ENCODE assay signal across 9 mouse cellular contexts in the genomic region with DNA sequence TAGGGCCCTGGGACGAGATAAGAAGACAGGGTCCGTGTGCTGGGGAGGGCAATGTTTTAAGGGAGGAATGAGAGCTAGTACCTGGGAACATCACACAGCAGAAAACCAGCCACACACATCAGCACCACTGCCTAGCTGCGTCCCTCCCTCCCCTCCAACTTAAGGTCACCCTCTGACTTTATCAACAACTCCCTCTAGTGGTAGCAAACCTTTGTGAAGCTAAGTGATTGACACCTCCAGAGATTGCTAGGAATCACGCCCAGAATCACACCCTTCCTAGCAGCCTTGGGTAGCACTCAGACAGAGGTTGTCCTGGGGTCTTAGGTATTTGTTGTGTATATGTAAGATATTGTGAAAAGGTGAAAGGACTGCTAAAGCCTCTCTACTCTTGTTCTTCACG. TPM values are rescaled to one million over a fixed set of nuclear protein-coding genes. Genes with fewer than 3 reads are reported as not detected.
DNase-seq lines count a peak whose midpoint lies in the region; ATAC-seq and TF ChIP-seq lines count a peak whose summit lies in the region.
"Had no signal": no experiment of that assay in that cellular context is flagged by ENCODE, and none has a peak within 500 bp of the region (broad histone marks: within the 10 kb centered on the region; RNA-seq: fewer than 3 reads in every experiment).

No protein-coding gene starts in this region.

- H3K9me3 ChIP-seq in heart, postnatal 0 days (replicated peaks; ENCODE audit: control insufficient read depth, low read length): no peaks in the 10 kb centered on the region
- no peaks in the 10 kb centered on the region for H3K9me3 ChIP-seq in CH12.LX (replicated peaks; ENCODE audit: low read length)
- no peaks in the 10 kb centered on the region for H3K9me3 ChIP-seq in liver, embryonic 13.5 days (replicated peaks)

- no peak for TF ChIP-seq EP300 in heart, postnatal 0 days (IDR thresholded peaks at IDR 0.05; ENCODE audit: low read depth)
- TF ChIP-seq EP300 in CH12.LX (IDR thresholded peaks at IDR 0.05; ENCODE audit: low read length): no peak

- in situ Hi-C loops in CH12.LX (cut with MboI; ENCODE audit: low pct_ligation_motif_present, low pct_unique_long_range_greater_than_20kb, low sequenced_read_pairs): no loop called here

- dilution Hi-C loops in CH12.LX (cut with MboI; ENCODE audit: extremely low pct_ligation_motif_present, extremely low pct_unique_long_range_greater_than_20kb, low sequenced_read_pairs): no loop called here

- peak; percentile 51 for DNase-seq in heart, postnatal 0 days (ENCODE audit: low spot score)
- no peak for DNase-seq in heart, postnatal 14 days
- DNase-seq in CH12.LX (ENCODE audit: extremely low read depth) (peak; percentile 66), adipocyte (ENCODE audit: low spot score) (peak; percentile 34)
- DNase-seq in liver, embryonic 13.5 days: no peak
- no peak for DNase-seq in ovary, postnatal 14 days (ENCODE audit: low spot score)
- DNase-seq in layer of hippocampus, adult 11-12 months (ENCODE audit: low spot score): no peak
- no peak for DNase-seq in kidney, postnatal 10 days

- TF ChIP-seq RAD21 in CH12.LX (IDR thresholded peaks at IDR 0.05; ENCODE audit: low read depth, low read length): peak; percentile 59

- H3K9ac ChIP-seq in heart, postnatal 0 days (replicated peaks; ENCODE audit: low read depth, low read length): no peak overlapping the region
- H3K9ac ChIP-seq in CH12.LX (ENCODE audit: insufficient read depth, low read depth): no peak overlapping the region
- no peak overlapping the region for H3K9ac ChIP-seq in liver, embryonic 13.5 days

- no peak overlapping the region for H3K4me2 ChIP-seq in heart, postnatal 0 days (ENCODE audit: low read depth, low read length)
- H3K4me2 ChIP-seq in CH12.LX (ENCODE audit: insufficient read depth, low read depth, poor library complexity, severe bottlenecking): no peak overlapping the region
- H3K4me2 ChIP-seq in liver, embryonic 13.5 days: no peak overlapping the region

- WGBS in heart, postnatal 0 days: 59% methylated on average over 5 of the region's 5 CpGs
- WGBS in liver, embryonic 13.5 days (ENCODE audit: insufficient replicate concordance): 64% methylated on average over 5 of the region's 5 CpGs

- no peak for TF ChIP-seq POLR2A in CH12.LX (IDR thresholded peaks at IDR 0.05; ENCODE audit: low read depth, low read length)

- H3K36me3 ChIP-seq in heart, postnatal 0 days (replicated peaks; ENCODE audit: control insufficient read depth, insufficient read depth, low read length): peaks cover 7% of the 10 kb centered on the region
- H3K36me3 ChIP-seq in CH12.LX (replicated peaks in 1 of 2; ENCODE audit: control insufficient read depth in 1 of 2, insufficient read depth in 1 of 2, low read length in 1 of 2): peaks cover 28 to 65% of the 10 kb centered on the region in 2 experiments
- H3K36me3 ChIP-seq in liver, embryonic 13.5 days: peaks cover 30% of the 10 kb centered on the region

- no peaks in the 10 kb centered on the region for H3K27me3 ChIP-seq in heart, postnatal 0 days (ENCODE audit: control insufficient read depth, insufficient read depth, low read length)
- H3K27me3 ChIP-seq in CH12.LX (replicated peaks): no peaks in the 10 kb centered on the region
- no peaks in the 10 kb centered on the region for H3K27me3 ChIP-seq in liver, embryonic 13.5 days

- H3K27ac ChIP-seq in heart, postnatal 0 days (ENCODE audit: low read depth): no peak overlapping the region
- H3K27ac ChIP-seq in CH12.LX (ENCODE audit: insufficient read depth, low read depth): no peak overlapping the region
- H3K27ac ChIP-seq in liver, embryonic 13.5 days: no peak overlapping the region
- H3K27ac ChIP-seq: macrophage had no signal

- H3K79me2 ChIP-seq in CH12.LX (replicated peaks; ENCODE audit: control insufficient read depth, extremely low read depth, insufficient read depth, poor library complexity, severe bottlenecking): no peaks in the 10 kb centered on the region

- H3K4me3 ChIP-seq in heart, postnatal 0 days (ENCODE audit: low read depth, low read length): no peak overlapping the region
- no peak overlapping the region for H3K4me3 ChIP-seq in CH12.LX (replicated peaks in 1 of 3; ENCODE audit: low read depth in 2 of 3, low read length in 2 of 3, poor library complexity in 1 of 3)
- H3K4me3 ChIP-seq in liver, embryonic 13.5 days (replicated peaks): no peak overlapping the region

- ATAC-seq in heart, postnatal 0 days (ENCODE audit: insufficient read depth, low read depth): no peak; the same call in 1 of the 2 replicates
- ATAC-seq in liver, embryonic 13.5 days (ENCODE audit: low read depth): peak; percentile 51

- peak; percentile 45 for TF ChIP-seq CTCF in heart, postnatal 0 days (IDR thresholded peaks at IDR 0.05; ENCODE audit: low read depth)
- peak; percentile 29 to 67; a peak in 3 of 4 replicates for TF ChIP-seq CTCF in CH12.LX (conservative IDR thresholded peaks at IDR 0.05 in 1 of 2, IDR thresholded peaks at IDR 0.05 in 1 of 2; ENCODE audit: low read depth in 2 of 2, low read length in 2 of 2)

- 0 out of 2 replicates have a peak, but pooled peaks cover 3% of the 10 kb centered on the region for H3K4me1 ChIP-seq in heart, postnatal 0 days (ENCODE audit: control insufficient read depth, insufficient read depth)
- peaks cover 0 to 4% of the 10 kb centered on the region in 2 experiments; a peak in 1 of 4 replicates for H3K4me1 ChIP-seq in CH12.LX (ENCODE audit: control insufficient read depth in 1 of 2, insufficient read depth in 2 of 2)
- H3K4me1 ChIP-seq in liver, embryonic 13.5 days (replicated peaks): no peaks in the 10 kb centered on the region

- intact Hi-C loops in heart, postnatal 14 days (cut with DNase I): no loop called here

TF ChIP-seq in CH12.LX, 34 proteins besides CTCF, POLR2A, EP300 and RAD21:
- no peak for TF ChIP-seq ZNF384 (IDR thresholded peaks at IDR 0.05; ENCODE audit: low read depth, low read length)
- TF ChIP-seq SMC3 (IDR thresholded peaks at IDR 0.05; ENCODE audit: low read depth, low read length): peak; percentile 61
- no peak for TF ChIP-seq POLR2AphosphoS2 (IDR thresholded peaks at IDR 0.05; ENCODE audit: low read depth, low read length)

RNA-seq across cellular contexts. Expression of gene St8sia1, which starts 56.4 kb away (rescaled TPM):
- 0.04 and 3.5 TPM in 2 replicates for total RNA-seq in heart, postnatal 0 days (2014; rRNA removed; ENCODE audit: low replicate concordance)
- 0.30 and 0.33 TPM in 2 replicates for polyA plus RNA-seq in heart, postnatal 0 days (2015; fragmentation: Nextera tagmentation; extraction: Ambion mirVana)
- total RNA-seq in heart, postnatal 14 days (2021): 1 to 10 TPM in 1 of 2 experiments, under 1 TPM in 1; 0.38 to 1.7 TPM
- total RNA-seq in CH12.LX (2012; rRNA removed): 0.04 and 0.13 TPM in 2 replicates
- 0.20 and 0.22 TPM in 2 replicates for total RNA-seq in CH12.LX (2014; rRNA removed)
- polyA plus RNA-seq in CH12.LX (2012; ENCODE audit: insufficient read length, low read depth): 0.31 and 0.51 TPM in 2 replicates
- polyA plus RNA-seq in liver, embryonic 13.5 days (2015; fragmentation: Nextera tagmentation; extraction: Ambion mirVana): 0.09 and 0.27 TPM in 2 replicates

Comparison
In these comparisons a context has a peak if more than half of its experiments do, and no peak if none do; other contexts are left out.
1. DNase-seq: peak in heart, postnatal 0 days (single experiment), CH12.LX (single experiment) and adipocyte (single experiment); none in heart, postnatal 14 days (0 of 2), liver, embryonic 13.5 days (single experiment), ovary, postnatal 14 days (single experiment), layer of hippocampus, adult 11-12 months (single experiment) and kidney, postnatal 10 days (single experiment).